Mouse (Mus musculus): ENCODE results near the gene Mrpl24.

Mrpl24 gene

GRCm38 (mm10) chr3:87945781-87946540 is 26.7 kb downstream of the Mrpl24 start:
- in situ Hi-C loops (cut with MboI; ENCODE audit: unreplicated experiment in 2 of 2), result no loop called here

GRCm38 (mm10) chr3:87946541-87946860 is 27.2 kb downstream of the Mrpl24 start:
- in situ Hi-C loops (cut with MboI; ENCODE audit: unreplicated experiment in 2 of 2), result no loop called here

- in situ Hi-C loops (cut with MboI; ENCODE audit: unreplicated experiment in 2 of 2), result no loop called here
These were observed 27.9 kb downstream of the Mrpl24 start for GRCm38 (mm10) chr3:87947056-87947810.

- in situ Hi-C loops (cut with MboI; ENCODE audit: unreplicated experiment in 2 of 2), result no loop called here
These were observed 28.5 kb downstream of the Mrpl24 start for GRCm38 (mm10) chr3:87947811-87948199.

DNA sequence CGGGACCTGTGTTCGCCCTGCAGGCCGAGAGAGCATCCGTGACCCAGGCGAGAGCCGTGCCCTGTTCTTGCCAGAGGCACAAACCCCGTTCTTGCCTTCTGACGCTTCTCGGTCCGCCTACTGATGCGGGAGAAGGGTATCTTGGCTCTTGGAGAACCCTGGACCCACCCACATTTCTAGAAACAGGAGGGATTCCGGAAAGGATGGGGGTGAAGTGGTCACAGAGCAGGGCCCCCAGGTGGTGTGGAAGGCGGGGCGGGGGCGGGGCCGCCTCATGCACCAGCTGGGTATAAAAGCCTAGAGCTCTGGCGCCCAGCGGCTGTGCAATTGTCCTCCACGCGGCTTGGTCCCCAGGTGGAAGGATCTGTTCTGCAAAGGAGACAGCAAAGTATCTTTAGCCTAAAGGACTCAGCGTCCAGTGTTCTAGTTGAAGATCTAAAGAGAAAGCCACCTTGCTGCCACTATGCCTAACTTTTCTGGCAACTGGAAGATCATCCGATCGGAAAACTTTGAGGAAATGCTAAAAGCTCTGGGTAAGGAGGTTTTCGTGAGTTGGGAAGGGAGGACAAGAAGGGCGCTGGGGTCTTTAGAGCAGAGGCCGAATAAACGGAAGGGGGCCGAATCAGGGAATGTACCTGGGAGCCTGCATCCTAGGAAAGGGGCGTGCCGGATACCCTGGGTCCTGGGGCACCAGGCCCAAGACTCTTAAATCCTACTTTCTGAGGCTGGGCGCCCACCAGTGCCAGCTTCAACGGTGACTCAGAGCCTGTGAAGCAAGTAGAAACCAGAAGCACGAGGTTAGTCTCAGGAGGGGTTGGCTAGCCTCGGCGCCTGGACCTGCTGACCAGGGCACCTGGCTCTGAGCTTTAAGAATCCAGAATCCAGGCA is 29.3 kb downstream of the Mrpl24 start, which contains the start of gene Crabp2:
TSS of gene Crabp2 (plus strand) at position 289 of the 888 bp plus-strand sequence.
- in situ Hi-C loops (cut with MboI; ENCODE audit: unreplicated experiment in 2 of 2), result no loop called here

DNA sequence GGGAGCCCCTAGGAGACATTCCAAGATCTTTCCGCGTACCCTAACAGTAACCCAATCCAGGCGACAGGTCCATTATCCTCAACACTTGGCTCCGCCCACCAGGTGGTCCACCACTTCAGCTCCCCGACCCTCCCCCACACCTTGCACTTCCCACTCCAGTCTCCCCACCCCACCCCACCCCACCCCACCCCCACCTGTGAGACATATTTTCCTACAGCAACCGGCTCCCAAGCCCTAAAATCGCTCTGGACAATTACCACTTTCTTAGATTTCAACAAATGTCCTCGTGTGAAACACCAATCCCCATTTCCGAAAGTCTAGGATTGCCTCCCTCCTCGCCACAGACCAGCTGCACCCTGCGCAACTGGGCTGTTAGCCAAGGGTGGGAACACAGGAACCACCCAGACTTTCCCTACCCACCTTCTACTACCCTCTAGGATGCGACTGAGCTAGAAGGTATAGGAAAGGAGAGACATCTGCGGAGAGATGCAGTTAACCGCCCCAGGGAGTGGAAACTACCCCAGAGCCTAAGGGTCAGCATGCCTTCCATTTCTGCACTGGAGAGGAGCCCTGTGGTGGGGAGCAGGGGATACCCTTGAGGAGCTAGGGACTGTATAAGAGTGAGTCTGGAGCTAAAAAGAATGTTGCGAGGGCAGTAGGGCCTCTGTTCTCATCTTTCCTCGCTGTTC is 30.1 kb downstream of the Mrpl24 start:
- in situ Hi-C loops (cut with MboI; ENCODE audit: unreplicated experiment in 2 of 2), result no loop called here

DNA sequence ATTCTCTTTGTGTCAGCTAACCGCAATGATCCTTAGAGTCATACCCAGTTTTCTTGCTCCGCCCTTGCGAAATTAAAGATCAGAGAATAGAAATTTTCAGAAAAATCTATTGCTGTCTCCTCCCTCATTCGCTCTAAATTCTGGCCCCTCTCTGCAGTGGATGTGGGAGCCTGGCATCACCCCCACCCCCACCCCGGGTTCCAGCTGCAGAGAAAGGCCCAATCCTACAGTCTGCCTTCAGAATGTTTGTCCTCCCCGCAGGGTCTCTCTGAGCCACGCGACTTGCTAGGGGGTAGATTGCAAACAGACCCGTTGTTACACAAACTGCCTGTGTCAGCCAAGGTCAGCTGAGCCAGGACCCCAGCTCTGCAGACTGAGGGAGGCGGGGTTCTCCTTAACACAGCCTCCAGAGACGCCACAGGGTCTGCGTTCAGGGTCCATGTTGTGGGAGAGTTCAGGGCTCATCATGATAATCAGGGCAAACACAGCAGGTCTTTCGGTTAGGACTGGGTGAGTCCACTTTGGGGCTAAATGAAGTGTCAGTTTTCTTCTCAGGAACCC is 30.7 kb downstream of the Mrpl24 start:
- in situ Hi-C loops (cut with MboI; ENCODE audit: unreplicated experiment in 2 of 2), result loop anchor here (25.0 kb wide), 2 partner anchors 112 to 163 kb away; partner anchors contain the start of genes Insrr (in 1 of the 2), Naxe (in 1 of the 2) and Ntrk1 (in 1 of the 2)

DNA sequence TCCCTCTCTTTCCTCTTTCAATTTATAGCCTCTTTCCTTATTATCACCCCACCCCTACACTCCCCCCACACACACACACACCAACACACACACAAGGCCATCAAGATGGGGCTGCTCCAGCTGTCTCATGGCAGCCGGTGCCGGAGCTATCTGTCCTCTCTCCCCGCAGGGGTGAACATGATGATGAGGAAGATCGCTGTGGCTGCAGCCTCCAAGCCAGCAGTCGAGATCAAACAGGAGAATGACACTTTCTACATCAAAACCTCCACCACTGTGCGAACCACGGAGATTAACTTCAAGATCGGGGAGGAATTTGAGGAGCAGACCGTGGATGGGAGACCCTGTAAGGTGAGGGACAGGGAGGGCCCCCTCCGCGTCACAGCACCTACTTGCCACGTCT is 32.6 kb downstream of the Mrpl24 start:
- in situ Hi-C loops (cut with MboI; ENCODE audit: unreplicated experiment in 2 of 2), result loop anchor here (25.0 kb wide), 2 partner anchors 110 to 165 kb away; partner anchors contain the start of genes Insrr (in 1 of the 2), Naxe (in 1 of the 2) and Ntrk1 (in 1 of the 2)

DNA sequence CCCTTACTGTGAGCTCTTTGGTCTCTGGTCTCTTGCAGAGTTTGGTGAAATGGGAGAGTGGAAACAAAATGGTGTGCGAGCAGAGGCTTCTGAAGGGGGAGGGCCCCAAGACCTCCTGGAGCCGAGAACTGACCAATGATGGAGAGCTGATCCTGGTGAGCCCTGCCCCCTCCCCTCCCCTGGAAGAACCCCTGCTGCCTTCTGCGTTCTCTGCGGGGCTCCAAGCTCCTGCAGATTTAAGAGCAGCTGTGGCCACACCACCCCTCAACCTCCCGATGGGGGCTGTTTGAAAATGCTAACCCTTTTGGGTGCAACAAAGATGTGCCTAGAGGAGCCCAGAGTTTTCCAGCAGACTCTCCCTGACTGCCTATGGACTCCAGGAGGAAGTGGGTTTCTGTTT is 33.1 kb downstream of the Mrpl24 start:
- in situ Hi-C loops (cut with MboI; ENCODE audit: unreplicated experiment in 2 of 2), result loop anchor here (25.0 kb wide), 2 partner anchors 110 to 165 kb away; partner anchors contain the start of genes Insrr (in 1 of the 2), Naxe (in 1 of the 2) and Ntrk1 (in 1 of the 2)

DNA sequence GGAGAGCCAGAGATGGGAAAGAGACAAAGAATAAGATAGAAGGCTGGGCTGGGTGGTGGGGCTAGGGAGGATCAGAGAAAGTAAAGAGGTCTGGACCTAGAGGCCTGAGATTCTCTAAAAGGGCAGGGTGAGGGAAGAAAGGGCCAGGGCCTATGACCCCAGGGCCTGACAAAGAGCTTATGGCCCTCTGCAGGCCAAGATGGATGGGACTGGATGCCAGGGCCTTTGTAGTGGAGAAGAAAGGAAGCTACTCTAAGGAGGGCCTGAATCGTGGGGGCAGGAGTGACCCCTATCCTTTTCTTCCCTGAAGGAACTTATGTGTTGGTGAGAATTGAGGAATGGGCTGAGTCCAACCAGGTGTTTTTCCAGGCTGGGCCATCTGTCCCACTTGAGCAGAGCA is 38.8 kb downstream of the Mrpl24 start:
- in situ Hi-C loops (cut with MboI; ENCODE audit: unreplicated experiment in 2 of 2), result loop anchor here (25.0 kb wide), 2 partner anchors 104 to 171 kb away; partner anchors contain the start of genes Insrr (in 1 of the 2), Naxe (in 1 of the 2) and Ntrk1 (in 1 of the 2)

DNA sequence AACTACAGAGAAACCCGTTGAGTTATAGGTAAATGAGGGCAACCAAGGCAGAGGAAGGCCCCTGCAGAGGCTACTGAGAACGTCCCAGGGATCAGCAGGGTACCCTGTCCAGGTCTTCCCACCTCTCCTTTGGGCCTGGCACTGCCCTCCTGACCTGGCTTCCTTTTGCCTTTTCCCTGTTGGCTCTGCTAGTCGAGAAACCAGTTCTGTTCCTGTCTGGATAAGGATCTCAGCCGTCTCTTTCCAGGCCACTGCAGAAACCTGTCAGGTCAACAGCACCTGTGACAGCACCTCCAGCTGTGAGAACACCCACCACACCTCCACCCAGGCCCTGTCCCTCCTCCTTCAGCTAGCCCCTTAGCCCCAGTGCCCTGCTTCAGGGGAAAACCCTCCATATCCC is 39.2 kb downstream of the Mrpl24 start:
- in situ Hi-C loops (cut with MboI; ENCODE audit: unreplicated experiment in 2 of 2), result loop anchor here (25.0 kb wide), 2 partner anchors 104 to 171 kb away; partner anchors contain the start of genes Insrr (in 1 of the 2), Naxe (in 1 of the 2) and Ntrk1 (in 1 of the 2)

- in situ Hi-C loops (cut with MboI; ENCODE audit: unreplicated experiment in 2 of 2), result loop anchor here (25.0 kb wide), 2 partner anchors 103 to 172 kb away; partner anchors contain the start of genes Insrr (in 1 of the 2), Naxe (in 1 of the 2) and Ntrk1 (in 1 of the 2)
These were observed 39.7 kb downstream of the Mrpl24 start for GRCm38 (mm10) chr3:87958967-87959366.

- in situ Hi-C loops (cut with MboI; ENCODE audit: unreplicated experiment in 2 of 2), result loop anchor here (25.0 kb wide), 2 partner anchors 103 to 172 kb away; partner anchors contain the start of genes Insrr (in 1 of the 2), Naxe (in 1 of the 2) and Ntrk1 (in 1 of the 2)
These were observed 40.1 kb downstream of the Mrpl24 start for GRCm38 (mm10) chr3:87959371-87959770.

DNA sequence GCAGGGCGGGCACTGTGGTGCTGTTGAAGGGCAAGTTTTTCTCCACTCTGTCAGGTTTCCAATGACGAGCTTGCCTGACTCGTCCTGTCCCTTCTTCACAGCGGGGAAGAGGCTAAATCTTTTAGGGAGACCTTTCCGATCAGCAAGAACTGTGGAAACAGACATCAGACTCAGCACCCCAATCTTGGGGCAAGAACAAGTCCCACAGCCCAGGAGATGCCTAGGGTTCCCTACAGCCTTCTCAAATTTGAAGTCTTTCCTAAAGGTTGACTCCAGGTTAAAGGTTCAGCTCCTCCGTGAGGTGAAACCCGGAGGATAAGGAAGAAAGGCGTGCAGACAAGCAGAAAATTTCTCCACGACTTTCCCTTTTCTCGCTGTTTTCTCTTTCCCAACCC is 40.9 kb downstream of the Mrpl24 start:
- in situ Hi-C loops (cut with MboI; ENCODE audit: unreplicated experiment in 2 of 2), result loop anchor here (25.0 kb wide), 2 partner anchors 102 to 173 kb away; partner anchors contain the start of genes Insrr (in 1 of the 2), Naxe (in 1 of the 2) and Ntrk1 (in 1 of the 2)

DNA sequence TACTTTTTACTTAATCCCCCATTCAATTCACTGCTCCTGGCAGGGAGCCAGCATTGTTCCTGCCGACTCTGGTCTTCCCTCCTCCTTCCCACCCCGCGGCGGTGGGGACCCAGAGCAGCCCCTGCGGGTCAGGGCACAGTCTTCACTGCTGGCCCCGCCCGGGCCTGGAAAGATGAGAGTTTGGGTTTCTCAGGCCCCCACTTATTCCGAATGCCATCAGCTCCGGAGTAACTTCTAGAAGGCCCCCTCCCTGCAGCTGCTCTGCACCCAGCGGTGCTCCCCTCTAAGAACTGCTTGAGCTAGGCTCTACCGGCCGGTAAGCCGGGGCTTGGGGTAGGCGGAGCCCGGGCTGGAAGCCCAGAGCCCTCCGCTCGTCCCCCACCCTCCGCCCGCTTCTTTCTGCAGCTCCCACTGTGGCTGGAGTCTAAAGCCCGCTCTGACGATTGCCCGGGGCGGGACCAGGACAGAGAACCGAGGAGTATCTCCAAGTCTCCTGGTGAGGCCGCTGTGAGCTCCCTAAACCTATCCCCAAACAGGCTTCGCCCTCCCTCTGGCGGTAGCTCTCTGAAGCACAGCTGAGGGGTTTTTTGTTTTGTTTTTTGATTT is 41.4 kb downstream of the Mrpl24 start:
- in situ Hi-C loops (cut with MboI; ENCODE audit: unreplicated experiment in 2 of 2), result loop anchor here (25.0 kb wide), 2 partner anchors 102 to 173 kb away; partner anchors contain the start of genes Insrr (in 1 of the 2), Naxe (in 1 of the 2) and Ntrk1 (in 1 of the 2)

DNA sequence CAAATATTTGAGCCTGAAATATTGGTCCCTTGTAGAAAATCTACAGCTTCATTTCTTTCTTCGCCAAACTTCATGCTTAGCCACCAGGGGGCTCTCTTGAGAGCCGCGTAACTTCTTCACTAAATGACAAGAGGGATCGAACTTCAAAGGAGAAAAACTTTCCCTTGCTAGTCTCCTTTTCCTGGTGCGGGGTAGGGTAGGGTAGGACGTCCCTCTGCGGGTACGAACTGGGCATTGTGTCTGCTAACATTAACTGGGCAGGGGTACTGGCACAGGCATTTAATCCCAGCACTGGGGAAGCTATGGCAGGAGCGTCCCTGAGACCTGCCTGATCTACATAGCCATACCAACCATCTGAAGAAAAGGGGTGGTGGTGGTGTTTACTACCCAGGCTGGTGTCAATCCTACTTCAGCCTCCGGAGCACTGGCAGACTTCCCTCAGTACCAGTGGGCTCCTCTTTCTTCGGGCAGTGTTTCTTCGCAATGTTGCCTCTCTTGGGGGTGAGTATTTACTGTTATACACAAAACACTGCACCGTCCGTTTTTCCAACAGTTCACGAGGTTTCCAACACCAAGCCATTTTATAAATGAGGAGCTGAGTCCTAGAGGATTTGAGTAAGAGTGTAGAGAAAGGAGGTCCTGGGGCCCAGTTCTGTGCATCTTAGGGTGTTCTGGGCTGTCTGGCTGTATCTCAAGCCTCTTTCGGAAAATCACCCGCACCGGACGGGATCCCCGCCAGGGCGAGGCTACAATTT is 51.1 kb downstream of the Mrpl24 start:
- in situ Hi-C loops (cut with MboI; ENCODE audit: unreplicated experiment in 2 of 2), result loop anchor here (25.0 kb wide), 2 partner anchors 92 to 183 kb away; partner anchors contain the start of genes Insrr (in 1 of the 2), Naxe (in 1 of the 2) and Ntrk1 (in 1 of the 2)

DNA sequence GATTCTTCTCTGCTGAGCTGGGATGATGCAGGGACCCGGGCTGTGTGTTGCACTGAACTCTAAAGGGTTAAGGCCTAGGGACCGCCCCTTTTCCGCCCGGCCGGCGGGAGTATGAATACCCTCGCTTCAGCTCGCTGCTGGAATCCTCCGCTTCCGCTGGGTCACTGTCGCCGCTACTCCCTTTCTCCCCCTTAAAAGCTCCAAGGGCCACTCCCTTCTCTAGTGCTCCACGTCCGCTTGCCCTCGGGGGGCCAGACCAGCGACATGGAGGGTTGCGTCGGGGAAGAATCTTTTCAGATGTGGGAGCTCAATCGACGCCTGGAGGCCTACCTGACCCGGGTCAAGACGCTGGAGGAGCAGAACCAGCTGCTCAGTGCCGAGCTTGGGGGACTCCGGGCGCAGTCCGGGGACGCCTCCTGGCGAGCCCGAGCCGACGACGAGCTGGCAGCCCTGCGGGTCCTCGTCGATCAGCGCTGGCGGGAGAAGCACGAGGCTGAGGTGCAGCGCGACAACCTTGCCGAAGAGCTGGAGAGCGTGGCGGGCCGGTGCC is 51.7 kb downstream of the Mrpl24 start, which contains the start of gene Nes:
TSS of gene Nes (plus strand) at position 140 of the 550 bp plus-strand sequence.
- in situ Hi-C loops (cut with MboI; ENCODE audit: unreplicated experiment in 2 of 2), result loop anchor here (25.0 kb wide), 2 partner anchors 91 to 184 kb away; partner anchors contain the start of genes Insrr (in 1 of the 2), Naxe (in 1 of the 2) and Ntrk1 (in 1 of the 2)

Measured in v-Abl transformed pro-B cells (cell line).